Mouse (Mus musculus) CH12.LX (cell line): ENCODE results near the gene Strn. TPM values are rescaled to one million over a fixed set of nuclear protein-coding genes. Genes with fewer than 3 reads are reported as not detected.

ENCODE experiments used
- DNase-seq: peaks from one replicate; pipeline ENCODE4 v3.0.0-alpha.2; 2013; ENCODE audit errors: extremely low read depth
- H3K27ac ChIP-seq: 2 replicates; pipeline ENCODE4 v1.5.1; 2012; ENCODE audit warnings: low read depth, mild to moderate bottlenecking, control low read depth, moderate library complexity; ENCODE audit not compliant: insufficient read depth
- H3K27me3 ChIP-seq: replicated peaks from 2 replicates; pipeline ENCODE3; 2012; ENCODE audit warnings: inconsistent platforms
- H3K36me3 ChIP-seq, 2 experiments: replicated peaks in 1 of 2; 2 replicates each; pipeline versions ENCODE3 to v1.6.1; 2012; ENCODE audit warnings: inconsistent platforms in 1 of 2, low read length in 1 of 2, mild to moderate bottlenecking in 1 of 2, mixed read lengths in 1 of 2, moderate library complexity in 1 of 2; ENCODE audit not compliant: control insufficient read depth in 1 of 2, insufficient read depth in 1 of 2
- H3K4me1 ChIP-seq, 2 experiments: 2 replicates each; pipeline ENCODE4 v1.6.1; 2012; ENCODE audit warnings: inconsistent platforms in 1 of 2, moderate library complexity in 1 of 2; ENCODE audit not compliant: insufficient read depth in 2 of 2, control insufficient read depth in 1 of 2
- H3K4me2 ChIP-seq: 2 replicates; pipeline ENCODE4 v1.6.1; 2012; ENCODE audit warnings: low read depth, mild to moderate bottlenecking, control low read depth; ENCODE audit not compliant: poor library complexity, insufficient read depth, severe bottlenecking
- H3K4me3 ChIP-seq, 3 experiments: fragments of 150-350 bp in 1 of 3; sonication (generic) in 1 of 3; replicated peaks in 1 of 3; 2 replicates each; pipeline versions ENCODE3 to v1.5.1; 2011 to 2012; ENCODE audit warnings: low read depth in 2 of 3, low read length in 2 of 3, mild to moderate bottlenecking in 2 of 3, moderate library complexity in 2 of 3, control low read depth in 1 of 3, improper control_type of control experiment in 1 of 3, inconsistent platforms in 1 of 3, mixed read lengths in 1 of 3; ENCODE audit not compliant: poor library complexity in 1 of 3
- H3K79me2 ChIP-seq: replicated peaks from 2 replicates; pipeline ENCODE4 v1.6.1; 2012; ENCODE audit warnings: mild to moderate bottlenecking, moderate library complexity; ENCODE audit not compliant: control insufficient read depth, poor library complexity, insufficient read depth, severe bottlenecking; ENCODE audit errors: extremely low read depth
- H3K9ac ChIP-seq: 2 replicates; pipeline ENCODE4 v1.6.1; 2012; ENCODE audit warnings: low read depth, mild to moderate bottlenecking, control low read depth, moderate library complexity; ENCODE audit not compliant: insufficient read depth
- H3K9me3 ChIP-seq: replicated peaks from 2 replicates; pipeline ENCODE3; 2012; ENCODE audit warnings: low read length, inconsistent platforms, mixed read lengths
- CHD1 ChIP-seq: IDR thresholded peaks from 2 replicates; pipeline ENCODE4 v1.6.1; 2012; ENCODE audit warnings: low read depth, low read length, improper control_type of control experiment, inconsistent platforms
- CTCF ChIP-seq, 2 experiments: IDR thresholded peaks in 1 of 2; conservative IDR thresholded peaks in 1 of 2; 2 replicates each; pipeline ENCODE4 v1.5.1; 2011 to 2012; ENCODE audit warnings: low read depth in 2 of 2, low read length in 2 of 2, improper control_type of control experiment in 1 of 2, inconsistent platforms in 1 of 2, mild to moderate bottlenecking in 1 of 2, moderate library complexity in 1 of 2
- E2F4 ChIP-seq: IDR thresholded peaks from 2 replicates; pipeline ENCODE4 v1.6.1; 2011; ENCODE audit warnings: low read depth, low read length, improper control_type of control experiment; ENCODE audit not compliant: insufficient replicate concordance
- ELF1 ChIP-seq: IDR thresholded peaks from 2 replicates; pipeline ENCODE4 v1.6.1; 2014; ENCODE audit warnings: low read depth, mild to moderate bottlenecking, inconsistent platforms, low read length, improper control_type of control experiment
- EP300 ChIP-seq: IDR thresholded peaks from 2 replicates; pipeline ENCODE4 v1.6.1; 2011; ENCODE audit warnings: low read length, improper control_type of control experiment
- GABPA ChIP-seq: IDR thresholded peaks from 2 replicates; pipeline ENCODE4 v1.6.1; 2012; ENCODE audit warnings: low read depth, low read length, improper control_type of control experiment, inconsistent platforms; ENCODE audit not compliant: insufficient replicate concordance
- HCFC1 ChIP-seq: IDR thresholded peaks from 2 replicates; pipeline ENCODE4 v1.6.1; 2012; ENCODE audit warnings: low read depth, mild to moderate bottlenecking, inconsistent platforms, low read length, improper control_type of control experiment
- IRF4 ChIP-seq: IDR thresholded peaks from 2 replicates; pipeline ENCODE4 v1.6.1; 2014; ENCODE audit warnings: low read depth, mild to moderate bottlenecking, inconsistent platforms, low read length, improper control_type of control experiment
- JUND ChIP-seq: conservative IDR thresholded peaks from 2 replicates; pipeline ENCODE4 v1.6.1; 2011; ENCODE audit warnings: low read depth, low read length, improper control_type of control experiment
- KAT2A ChIP-seq: IDR thresholded peaks from 2 replicates; pipeline ENCODE4 v1.6.1; 2012; ENCODE audit warnings: low read length, improper control_type of control experiment, inconsistent platforms; ENCODE audit not compliant: insufficient replicate concordance
- MAFK ChIP-seq: IDR thresholded peaks from 2 replicates; pipeline ENCODE4 v1.6.1; 2011; ENCODE audit warnings: low read length, improper control_type of control experiment; ENCODE audit not compliant: insufficient replicate concordance
- MAZ ChIP-seq: IDR thresholded peaks from 2 replicates; pipeline ENCODE4 v1.6.1; 2012; ENCODE audit warnings: low read depth, mild to moderate bottlenecking, inconsistent platforms, low read length, improper control_type of control experiment, moderate library complexity
- MEF2A ChIP-seq: IDR thresholded peaks from 2 replicates; pipeline ENCODE4 v1.6.1; 2014; ENCODE audit warnings: low read depth, mild to moderate bottlenecking, inconsistent platforms, low read length, improper control_type of control experiment, borderline replicate concordance
- MXI1 ChIP-seq: IDR thresholded peaks from 2 replicates; pipeline ENCODE4 v1.6.1; 2011; ENCODE audit warnings: mild to moderate bottlenecking, low read depth, low read length, improper control_type of control experiment
- MYC ChIP-seq: IDR thresholded peaks from 2 replicates; pipeline ENCODE4 v1.6.1; 2011; ENCODE audit warnings: low read depth, mild to moderate bottlenecking, improper control_type of control experiment, low read length
- NRF1 ChIP-seq: IDR thresholded peaks from 2 replicates; pipeline ENCODE4 v1.6.1; 2014; ENCODE audit warnings: low read depth, mild to moderate bottlenecking, inconsistent platforms, low read length, improper control_type of control experiment, moderate library complexity
- PAX5 ChIP-seq: IDR thresholded peaks from 2 replicates; pipeline ENCODE4 v1.6.1; 2012; ENCODE audit warnings: low read length, inconsistent platforms, mixed read lengths
- POLR2A ChIP-seq: IDR thresholded peaks from 2 replicates; pipeline ENCODE4 v1.6.1; 2011; ENCODE audit warnings: low read depth, mild to moderate bottlenecking, improper control_type of control experiment, low read length
- POLR2AphosphoS2 ChIP-seq: IDR thresholded peaks from 2 replicates; pipeline ENCODE4 v1.6.1; 2011; ENCODE audit warnings: low read depth, low read length, improper control_type of control experiment
- RAD21 ChIP-seq: IDR thresholded peaks from 2 replicates; pipeline ENCODE4 v1.6.1; 2011; ENCODE audit warnings: low read depth, mild to moderate bottlenecking, low read length, improper control_type of control experiment, moderate library complexity
- RCOR1 ChIP-seq: conservative IDR thresholded peaks from 2 replicates; pipeline ENCODE4 v1.6.1; 2012; ENCODE audit warnings: low read depth, mild to moderate bottlenecking, inconsistent platforms, low read length, improper control_type of control experiment
- SIN3A ChIP-seq: IDR thresholded peaks from 2 replicates; pipeline ENCODE4 v1.6.1; 2012; ENCODE audit warnings: low read length, improper control_type of control experiment, inconsistent platforms
- SMC3 ChIP-seq: IDR thresholded peaks from 2 replicates; pipeline ENCODE4 v1.6.1; 2011; ENCODE audit warnings: low read depth, low read length, improper control_type of control experiment
- TBP ChIP-seq: conservative IDR thresholded peaks from 2 replicates; pipeline ENCODE4 v1.6.1; 2011; ENCODE audit warnings: low read depth, low read length, improper control_type of control experiment
- TCF12 ChIP-seq: IDR thresholded peaks from 2 replicates; pipeline ENCODE4 v1.6.1; 2014; ENCODE audit warnings: low read depth, mild to moderate bottlenecking, inconsistent platforms, low read length, improper control_type of control experiment
- ZC3H11A ChIP-seq: IDR thresholded peaks from 2 replicates; pipeline ENCODE4 v1.6.1; 2012; ENCODE audit warnings: low read depth, mild to moderate bottlenecking, inconsistent platforms, low read length, improper control_type of control experiment
- ZKSCAN1 ChIP-seq: IDR thresholded peaks from 2 replicates; pipeline ENCODE4 v1.6.1; 2012; ENCODE audit warnings: low read depth, inconsistent platforms, low read length, improper control_type of control experiment, borderline replicate concordance
- dilution Hi-C: fragments of 300-500 bp; cut with MboI; formaldehyde crosslinking; loops from 2 replicates; pipeline ENCODE4 v1.14.3; 2020; ENCODE audit warnings: low sequenced_read_pairs; ENCODE audit not compliant: extremely low pct_unique_long_range_greater_than_20kb, extremely low pct_ligation_motif_present
- in situ Hi-C: fragments of 300-500 bp; cut with MboI; formaldehyde crosslinking; loops from 3 replicates; pipeline ENCODE4 v1.14.3; 2019; ENCODE audit warnings: low sequenced_read_pairs, low pct_ligation_motif_present, low pct_unique_long_range_greater_than_20kb, mixed read lengths
- polyA plus RNA-seq: library from polyadenylated mRNA; unstranded; fragments of >175 nt; gene quantifications from 2 replicates; pipeline ENCODE4 v1.2.1, GENCODE M21; 2012; ENCODE audit warnings: low read depth; ENCODE audit not compliant: insufficient read length
- total RNA-seq, 2 experiments: library from RNA; depleted of rRNA; stranded (reverse); fragments of 300-350 nt in 1 of 2; fragments of >200 nt in 1 of 2; gene quantifications; 2 replicates each; pipeline ENCODE4 v1.2.3; 2012 to 2014

Strn gene
- total and polyA plus RNA-seq, 3 experiments: 9.9 to 14.3 (median 12.3) TPM

- Histone ChIP-seq H3K4me2 (no peak overlapping the region), H3K9me3 (no peaks in the 10 kb centered on the region), H3K4me3 (no peak overlapping the region), H3K27ac (no peak overlapping the region), H3K79me2 (no peaks in the 10 kb centered on the region), H3K4me1 (peaks cover 2 to 41% of the 10 kb centered on the region in 2 experiments; a peak in 2 of 4 replicates), H3K27me3 (no peaks in the 10 kb centered on the region), H3K9ac (no peak overlapping the region), H3K36me3 (peaks cover 19 to 54% of the 10 kb centered on the region in 2 experiments)
- no peak for TF ChIP-seq POLR2A
- TF ChIP-seq MAFK: no peak
- no peak for TF ChIP-seq GABPA
- TF ChIP-seq TBP: no peak
- TF ChIP-seq JUND: no peak
- TF ChIP-seq CTCF (conservative IDR thresholded peaks at IDR 0.05 in 1 of 2, IDR thresholded peaks at IDR 0.05 in 1 of 2; ENCODE audit: low read depth in 2 of 2, low read length in 2 of 2): no peak
- no peak for TF ChIP-seq MYC
- no peak for TF ChIP-seq KAT2A
- TF ChIP-seq SMC3: no peak
- no peak for TF ChIP-seq MEF2A
- TF ChIP-seq E2F4: no peak
- TF ChIP-seq POLR2AphosphoS2: no peak
- TF ChIP-seq RCOR1: no peak
- no peak for TF ChIP-seq IRF4
- no peak for TF ChIP-seq TCF12
- TF ChIP-seq HCFC1: no peak
- no peak for TF ChIP-seq PAX5
- no peak for TF ChIP-seq RAD21
- DNase-seq: no peak
- in situ Hi-C loops (no loop called here), dilution Hi-C loops (no loop called here)
Measured at GRCm38 (mm10) chr17:78770932-78771331, 33.9 kb upstream of the Strn start.

- no peaks in the 10 kb centered on the region for H3K9me3 ChIP-seq
- in situ Hi-C loops (no loop called here), dilution Hi-C loops (no loop called here)
- no peak overlapping the region for H3K4me2 ChIP-seq
- H3K27ac ChIP-seq: no peak overlapping the region
- H3K4me1 ChIP-seq: peaks cover 2 to 47% of the 10 kb centered on the region in 2 experiments; a peak in 2 of 4 replicates
- H3K36me3 ChIP-seq: peaks cover 23 to 54% of the 10 kb centered on the region in 2 experiments
- TF ChIP-seq KAT2A: no peak
- TF ChIP-seq IRF4: no peak
- no peak for TF ChIP-seq MAZ
- no peak for TF ChIP-seq RAD21
- TF ChIP-seq ELF1: no peak
- TF ChIP-seq MAFK: no peak
- no peak for TF ChIP-seq NRF1
- TF ChIP-seq POLR2AphosphoS2: no peak
- TF ChIP-seq RCOR1: no peak
- TF ChIP-seq JUND: no peak
- no peak for TF ChIP-seq SIN3A
- no peak for TF ChIP-seq MYC
- TF ChIP-seq CHD1: no peak
- TF ChIP-seq EP300: no peak
- TF ChIP-seq ZC3H11A: no peak
- no peak for TF ChIP-seq CTCF (conservative IDR thresholded peaks at IDR 0.05 in 1 of 2, IDR thresholded peaks at IDR 0.05 in 1 of 2; ENCODE audit: low read depth in 2 of 2, low read length in 2 of 2)
- no peak for TF ChIP-seq PAX5
- TF ChIP-seq ZKSCAN1: no peak
- no peak for TF ChIP-seq GABPA
- TF ChIP-seq MXI1: no peak
- H3K79me2 ChIP-seq: no peaks in the 10 kb centered on the region
- DNase-seq: peak; percentile 6
- H3K9ac ChIP-seq: no peak overlapping the region
- no peak overlapping the region for H3K4me3 ChIP-seq
- H3K27me3 ChIP-seq: no peaks in the 10 kb centered on the region
Measured at GRCm38 (mm10) chr17:78769341-78769740, 32.3 kb upstream of the Strn start.
